Mouse (Mus musculus) small intestine, adult 2 months (tissue): ENCODE results near the gene Spg11.

Experiments used
- CTCF ChIP-seq: fragments of 200-500 bp; IDR thresholded peaks from 2 replicates; pipeline ENCODE4 v1.5.1; 2012; ENCODE audit warnings: low read depth, mild to moderate bottlenecking, control low read depth, inconsistent platforms, low read length, moderate library complexity, mixed read lengths; ENCODE audit not compliant: insufficient replicate concordance, insufficient read length; ENCODE audit errors: extremely low read depth
- POLR2A ChIP-seq: fragments of 200-500 bp; IDR thresholded peaks from 2 replicates; pipeline ENCODE4 v1.6.1; 2012; ENCODE audit warnings: low read depth, mild to moderate bottlenecking, control low read depth, inconsistent platforms, low read length, moderate library complexity

- TF ChIP-seq CTCF: no peak
- no peak for TF ChIP-seq POLR2A
Measured at GRCm38 (mm10) chr2:122036064-122036463, 82.1 kb downstream of the Spg11 start.
